Mouse (Mus musculus) megakaryocyte, embryonic 14.5 days (primary cell): ENCODE data around the gene Nlrx1.

Source experiments
- FLI1 ChIP-seq: IDR thresholded peaks from 2 replicates; pipeline ENCODE4 v1.6.1; 2012; ENCODE audit warnings: low read length, inconsistent platforms, mixed read lengths
- GATA1 ChIP-seq: IDR thresholded peaks from 3 replicates; pipeline ENCODE4 v1.6.1; 2012; ENCODE audit warnings: mixed read lengths, low read length, inconsistent platforms, borderline replicate concordance

GRCm38 (mm10) chr9:44213538-44213937 is 54.9 kb downstream of the Nlrx1 start:
- TF ChIP-seq FLI1 (no peak), GATA1 (no peak)
